Mouse (Mus musculus): ENCODE results near the gene AC124108.1.

- TF ChIP-seq CTCF (IDR thresholded peaks at IDR 0.05; ENCODE audit: control insufficient read depth, insufficient read depth, low read length) (no peak), POLR2A (IDR thresholded peaks at IDR 0.05; ENCODE audit: borderline replicate concordance, control insufficient read depth, low read depth, low read length) (no peak)
Observed at GRCm38 (mm10) chr1:132196337-132196736, 5.1 kb downstream of the AC124108.1 start.
